Mouse (Mus musculus): ENCODE data around the gene Casp8ap2. TPM values are rescaled to one million over a fixed set of nuclear protein-coding genes. Genes with fewer than 3 reads are reported as not detected.

Casp8ap2 gene
- polyA plus RNA-seq, 1 experiment from 2014 or later: 43.2 TPM

GRCm38 (mm10) chr4:32677471-32677870 lies 62.2 kb downstream of the Casp8ap2 start:
- Histone ChIP-seq H3K9me3 (no peaks in the 10 kb centered on the region), H3K4me3 (no peak overlapping the region), H3K36me3 (replicated peaks) (peaks cover 38% of the 10 kb centered on the region), H3K4me1 (no peaks in the 10 kb centered on the region), H3K9ac (no peak overlapping the region), H3K4me2 (no peak overlapping the region), H3K27me3 (replicated peaks) (no peaks in the 10 kb centered on the region), H3K27ac (no peak overlapping the region)
- no peak for ATAC-seq (replicated peaks)
- 98% methylated on average over 3 of the region's 3 CpGs for WGBS

- ATAC-seq (replicated peaks): no peak
- H3K27ac ChIP-seq: no peak overlapping the region
- peaks cover 31% of the 10 kb centered on the region for H3K36me3 ChIP-seq (replicated peaks)
- H3K27me3 ChIP-seq (replicated peaks): no peaks in the 10 kb centered on the region
- H3K4me1 ChIP-seq: no peaks in the 10 kb centered on the region
- no peaks in the 10 kb centered on the region for H3K9me3 ChIP-seq
- WGBS: 78% methylated on average over 3 of the region's 3 CpGs
- H3K4me3 ChIP-seq: no peak overlapping the region
- H3K4me2 ChIP-seq: no peak overlapping the region
- no peak overlapping the region for H3K9ac ChIP-seq
Measured at GRCm38 (mm10) chr4:32680843-32681242, 65.6 kb downstream of the Casp8ap2 start.

GRCm38 (mm10) chr4:32682471-32682870 lies 67.2 kb downstream of the Casp8ap2 start:
- WGBS: 86% methylated on average over 4 of the region's 4 CpGs
- no peaks in the 10 kb centered on the region for H3K9me3 ChIP-seq
- H3K4me1 ChIP-seq: no peaks in the 10 kb centered on the region
- H3K4me2 ChIP-seq: no peak overlapping the region
- H3K27me3 ChIP-seq (replicated peaks): no peaks in the 10 kb centered on the region
- ATAC-seq (replicated peaks): no peak
- H3K36me3 ChIP-seq (replicated peaks): peaks cover 32% of the 10 kb centered on the region
- H3K27ac ChIP-seq: no peak overlapping the region
- H3K4me3 ChIP-seq: no peak overlapping the region
- no peak overlapping the region for H3K9ac ChIP-seq

GRCm38 (mm10) chr4:32683061-32683582 lies 67.9 kb downstream of the Casp8ap2 start:
- Histone ChIP-seq H3K4me1 (no peaks in the 10 kb centered on the region), H3K9me3 (no peaks in the 10 kb centered on the region), H3K4me3 (no peak overlapping the region), H3K9ac (no peak overlapping the region), H3K27me3 (replicated peaks) (no peaks in the 10 kb centered on the region), H3K4me2 (no peak overlapping the region), H3K36me3 (replicated peaks) (peaks cover 33% of the 10 kb centered on the region), H3K27ac (no peak overlapping the region)
- 77% methylated on average over 6 of the region's 6 CpGs for WGBS
- no peak for ATAC-seq (replicated peaks)

Other genes with a start within 250 kb of the Casp8ap2 start
- gene Gja10, start 12.7 kb upstream of the Casp8ap2 start, polyA plus RNA-seq (2015; fragmentation: Nextera tagmentation; extraction: Ambion mirVana): 0.11 TPM in 1 of 2 replicates, not detected in the other
- 15.8 and 21.3 TPM in 2 replicates for gene Mdn1, start 41.7 kb downstream of the Casp8ap2 start, polyA plus RNA-seq (2015; fragmentation: Nextera tagmentation; extraction: Ambion mirVana)
- 115 and 124 TPM in 2 replicates for gene Lyrm2, start 184.8 kb downstream of the Casp8ap2 start, polyA plus RNA-seq (2015; fragmentation: Nextera tagmentation; extraction: Ambion mirVana)

All from midbrain, embryonic 15.5 days (tissue).